Mouse (Mus musculus) myocyte (in vitro differentiated cells): ENCODE results near the gene Zdhhc13. TPM values are rescaled to one million over a fixed set of nuclear protein-coding genes. Genes with fewer than 3 reads are reported as not detected.

Experiments
- H3K27me3 ChIP-seq: one replicate; pipeline ENCODE4 v1.6.1; 2011; ENCODE audit not compliant: control insufficient read depth, insufficient read depth, insufficient read length
- H3K36me3 ChIP-seq: one replicate; pipeline ENCODE4 v1.6.1; 2011; ENCODE audit not compliant: control insufficient read depth, insufficient read depth
- H3K4me2 ChIP-seq: one replicate; pipeline ENCODE4 v1.6.1; 2011; ENCODE audit warnings: low read depth, control low read depth
- H3K4me3 ChIP-seq: one replicate; pipeline ENCODE4 v1.5.1; 2011; ENCODE audit warnings: mild to moderate bottlenecking, control low read depth, moderate library complexity
- H3K79me2 ChIP-seq: one replicate; pipeline ENCODE4 v1.6.1; 2011; ENCODE audit not compliant: control insufficient read depth, insufficient read depth
- H3ac ChIP-seq: one replicate; pipeline ENCODE4 v1.6.1; 2011; ENCODE audit not compliant: control insufficient read depth, insufficient read length
- CEBPB ChIP-seq: IDR thresholded peaks from 2 replicates; pipeline ENCODE4 v1.6.1; 2011; ENCODE audit warnings: mild to moderate bottlenecking, moderate library complexity; ENCODE audit not compliant: poor library complexity, insufficient read depth, severe bottlenecking
- E2F4 ChIP-seq: IDR thresholded peaks from one replicate; pipeline ENCODE4 v1.6.1; 2011; ENCODE audit warnings: mild to moderate bottlenecking, control low read depth, moderate library complexity; ENCODE audit not compliant: insufficient read depth
- MAX ChIP-seq: IDR thresholded peaks from one replicate; pipeline ENCODE4 v1.6.1; 2011; ENCODE audit warnings: low read depth, mild to moderate bottlenecking, control low read depth
- MYOD1 ChIP-seq, 3 experiments: IDR thresholded peaks; one replicate each; pipeline ENCODE4 v1.6.1; 2011; ENCODE audit warnings: control low read depth in 2 of 3, low read depth in 2 of 3, mild to moderate bottlenecking in 2 of 3, moderate library complexity in 1 of 3; ENCODE audit not compliant: insufficient read length in 2 of 3, control insufficient read depth in 1 of 3
- MYOG ChIP-seq, 3 experiments: IDR thresholded peaks; one replicate each; pipeline ENCODE4 v1.6.1; 2011; ENCODE audit warnings: control low read depth in 2 of 3, low read depth in 2 of 3, mild to moderate bottlenecking in 2 of 3; ENCODE audit not compliant: insufficient read length in 2 of 3, control insufficient read depth in 1 of 3, insufficient read depth in 1 of 3
- POLR2A ChIP-seq: IDR thresholded peaks from one replicate; pipeline ENCODE4 v1.6.1; 2011; ENCODE audit warnings: low read depth, mild to moderate bottlenecking, control low read depth, moderate library complexity; ENCODE audit not compliant: insufficient read length
- POLR2AphosphoS2 ChIP-seq: IDR thresholded peaks from one replicate; pipeline ENCODE4 v1.6.1; 2011; ENCODE audit warnings: low read depth, control low read depth; ENCODE audit not compliant: insufficient read length
- REST ChIP-seq: IDR thresholded peaks from one replicate; pipeline ENCODE4 v1.6.1; 2011; ENCODE audit warnings: mild to moderate bottlenecking, control low read depth, moderate library complexity; ENCODE audit not compliant: insufficient read depth, insufficient read length
- SRF ChIP-seq: IDR thresholded peaks from one replicate; pipeline ENCODE4 v1.6.1; 2011; ENCODE audit warnings: low read depth; ENCODE audit not compliant: control insufficient read depth, insufficient read length
- TCF12 ChIP-seq: IDR thresholded peaks from one replicate; pipeline ENCODE4 v1.6.1; 2011; ENCODE audit warnings: mild to moderate bottlenecking, control low read depth; ENCODE audit not compliant: poor library complexity, insufficient read depth, severe bottlenecking
- TCF3 ChIP-seq: IDR thresholded peaks from one replicate; pipeline ENCODE4 v1.6.1; 2011; ENCODE audit warnings: low read depth, control low read depth; ENCODE audit not compliant: insufficient read length
- USF1 ChIP-seq: IDR thresholded peaks from one replicate; pipeline ENCODE4 v1.6.1; 2011; ENCODE audit warnings: low read depth, mild to moderate bottlenecking, control low read depth, moderate library complexity
- polyA plus RNA-seq: library from polyadenylated mRNA; unstranded; fragments of >200 nt; fragmentation: generic; extraction: Trizol; gene quantifications from one replicate; pipeline ENCODE4 v1.2.1, GENCODE M21; 2012; ENCODE audit warnings: missing spikeins

The Zdhhc13 gene
- 9.9 TPM for polyA plus RNA-seq

GRCm38 (mm10) chr7:48788851-48789572 is at the start of gene Zdhhc13:
Gene Zdhhc13, plus strand, starts transcription at chr7:48789003.
- TF ChIP-seq USF1, result no peak
- TF ChIP-seq REST, result no peak
- TF ChIP-seq TCF12, result no peak
- peak; percentile 71 for TF ChIP-seq POLR2AphosphoS2
- TF ChIP-seq MYOD1 (IDR thresholded peaks at IDR 0.05; ENCODE audit: control insufficient read depth in 1 of 3, insufficient read length in 2 of 3, low read depth in 2 of 3), result no peak
- no peak for TF ChIP-seq E2F4
- peak; percentile 91 for TF ChIP-seq POLR2A
- no peak for TF ChIP-seq TCF3
- no peak for TF ChIP-seq MAX
- Histone ChIP-seq H3K4me3 (peak within 1 kb of the TSS; percentile 39), H3ac (peak within 1 kb of the TSS; percentile 48), H3K36me3 (no peaks in the 10 kb centered on the region), H3K27me3 (no peaks in the 10 kb centered on the region), H3K79me2 (peaks cover 39% of the 10 kb centered on the region), H3K4me2 (peak within 1 kb of the TSS; percentile 88)

DNA sequence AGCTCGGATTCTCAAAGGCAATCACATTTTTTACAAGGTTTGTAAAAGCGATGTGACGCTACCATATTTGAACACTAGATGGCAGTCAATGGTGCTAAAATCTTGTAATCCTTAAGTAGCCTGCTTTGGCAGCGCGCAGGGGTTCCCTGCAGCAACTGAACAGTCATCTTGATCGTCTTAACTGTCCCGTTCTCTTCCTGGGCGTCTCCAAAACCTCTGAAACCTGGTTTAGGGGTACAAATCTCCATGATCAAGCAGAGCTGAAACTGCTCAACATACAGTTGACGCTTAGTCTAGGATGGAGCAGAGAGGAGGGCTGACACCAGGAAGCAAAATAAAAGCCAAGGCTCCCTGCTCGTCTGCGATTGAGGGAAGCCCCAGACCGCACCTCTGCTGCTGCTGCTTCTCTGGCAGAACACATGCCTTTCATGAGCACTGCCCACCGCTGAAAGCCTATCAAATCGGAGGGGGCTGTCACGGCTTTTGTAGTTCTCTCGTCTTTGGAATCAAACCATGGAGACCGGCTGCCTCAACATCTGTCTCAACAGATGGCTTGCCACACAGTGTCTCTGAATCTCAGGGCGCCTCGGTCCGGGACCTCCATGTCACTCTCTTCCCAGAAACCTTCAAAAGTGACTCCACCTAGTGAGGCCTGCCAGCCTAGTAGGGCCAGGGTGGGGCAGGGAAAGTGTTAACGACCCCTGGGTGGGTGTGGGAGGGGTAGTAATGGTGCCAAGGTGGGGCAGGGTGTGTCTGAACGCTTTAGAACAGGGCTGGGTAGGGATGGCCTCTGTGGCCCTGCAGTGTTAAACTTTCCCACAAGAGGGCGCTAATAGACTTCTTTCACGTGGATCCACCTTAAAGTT is 39.3 kb upstream of the Zdhhc13 start:
- Histone ChIP-seq H3K36me3 (no peaks in the 10 kb centered on the region), H3ac (no peak overlapping the region), H3K4me3 (peak overlapping the region; percentile 15), H3K27me3 (no peaks in the 10 kb centered on the region), H3K4me2 (peak overlapping the region; percentile 80), H3K79me2 (no peaks in the 10 kb centered on the region)
- no peak for TF ChIP-seq POLR2AphosphoS2

- Histone ChIP-seq H3K4me3 (peak overlapping the region; percentile 15), H3K36me3 (no peaks in the 10 kb centered on the region), H3K4me2 (no peak overlapping the region), H3K27me3 (no peaks in the 10 kb centered on the region), H3ac (no peak overlapping the region), H3K79me2 (no peaks in the 10 kb centered on the region)
- TF ChIP-seq TCF12 (no peak), SRF (no peak), TCF3 (no peak)
Observed at GRCm38 (mm10) chr7:48750164-48750809, 38.5 kb upstream of the Zdhhc13 start.

GRCm38 (mm10) chr7:48751222-48751621 is 37.6 kb upstream of the Zdhhc13 start:
- H3ac ChIP-seq, result no peak overlapping the region
- no peaks in the 10 kb centered on the region for H3K36me3 ChIP-seq
- no peak overlapping the region for H3K4me2 ChIP-seq
- no peaks in the 10 kb centered on the region for H3K79me2 ChIP-seq
- H3K27me3 ChIP-seq, result no peaks in the 10 kb centered on the region
- TF ChIP-seq CEBPB (no peak), USF1 (no peak), MYOG (IDR thresholded peaks at IDR 0.05; ENCODE audit: control insufficient read depth in 1 of 3, insufficient read depth in 1 of 3, insufficient read length in 2 of 3, low read depth in 2 of 3) (no peak), POLR2A (no peak), MAX (no peak)
- no peak overlapping the region for H3K4me3 ChIP-seq

DNA sequence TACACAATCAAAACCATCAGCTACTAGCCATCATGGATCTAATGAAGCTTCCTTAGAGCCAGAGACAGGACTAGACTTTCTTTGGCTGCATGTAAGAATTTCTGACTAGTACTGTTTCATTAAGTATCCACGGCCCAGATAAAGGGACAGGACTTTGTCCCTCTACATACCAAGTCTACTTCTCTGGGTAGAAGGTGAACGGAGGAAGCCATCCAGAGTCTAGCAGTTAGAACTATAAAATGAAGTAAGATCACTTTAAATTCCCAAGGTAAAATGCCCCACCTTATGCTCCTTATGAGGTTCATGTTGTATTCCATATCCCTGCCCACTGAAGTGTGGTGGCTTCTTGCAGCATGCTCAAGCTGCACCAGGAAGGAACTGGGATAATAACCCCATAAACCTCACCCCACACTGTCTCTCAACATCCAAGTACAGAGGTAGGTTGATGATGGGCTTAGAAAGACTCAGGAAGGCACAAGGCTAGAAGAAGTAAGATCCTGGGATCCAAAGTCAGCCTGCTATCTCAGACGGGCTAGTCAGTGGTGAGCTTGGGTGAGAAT is 34.3 kb upstream of the Zdhhc13 start:
- no peak for TF ChIP-seq POLR2AphosphoS2
- TF ChIP-seq REST, result no peak
- TF ChIP-seq MAX, result no peak
- no peak for TF ChIP-seq POLR2A
- TF ChIP-seq TCF12, result no peak
- TF ChIP-seq MYOG (IDR thresholded peaks at IDR 0.05; ENCODE audit: control insufficient read depth in 1 of 3, insufficient read depth in 1 of 3, insufficient read length in 2 of 3, low read depth in 2 of 3), result no peak
- no peak for TF ChIP-seq MYOD1 (IDR thresholded peaks at IDR 0.05; ENCODE audit: control insufficient read depth in 1 of 3, insufficient read length in 2 of 3, low read depth in 2 of 3)
- TF ChIP-seq E2F4, result no peak
- TF ChIP-seq SRF, result no peak
- no peak for TF ChIP-seq CEBPB
- TF ChIP-seq USF1, result no peak
- TF ChIP-seq TCF3, result no peak
- Histone ChIP-seq H3K4me3 (no peak overlapping the region), H3K79me2 (no peaks in the 10 kb centered on the region), H3K4me2 (no peak overlapping the region), H3K27me3 (no peaks in the 10 kb centered on the region), H3ac (no peak overlapping the region), H3K36me3 (no peaks in the 10 kb centered on the region)
